ENCODE assay signal across 21 mouse cellular contexts in the genomic region with DNA sequence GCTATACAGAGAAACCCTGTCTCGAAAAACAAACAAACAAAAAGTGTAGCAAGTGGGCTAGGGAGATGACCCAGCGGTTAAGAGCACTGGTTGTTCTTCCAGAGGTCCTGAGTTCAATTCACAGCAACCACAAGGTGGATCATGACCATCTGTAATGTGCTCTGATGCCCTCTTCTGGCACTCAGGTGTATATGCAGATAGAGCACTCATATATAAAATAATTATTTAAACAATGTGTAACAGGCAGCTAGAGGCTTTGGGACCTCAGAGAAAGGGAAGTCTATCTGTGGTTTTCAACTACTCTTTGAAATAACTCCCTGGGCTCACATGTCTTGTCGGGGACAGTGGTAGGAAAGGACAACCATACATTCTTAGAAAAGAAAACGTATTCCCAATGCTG. TPM values are rescaled to one million over a fixed set of nuclear protein-coding genes. Genes with fewer than 3 reads are reported as not detected.
DNase-seq lines count a peak whose midpoint lies in the region; ATAC-seq and TF ChIP-seq lines count a peak whose summit lies in the region.
"Had no signal": no experiment of that assay in that cellular context is flagged by ENCODE, and none has a peak within 500 bp of the region (broad histone marks: within the 10 kb centered on the region; RNA-seq: fewer than 3 reads in every experiment).

No protein-coding gene starts in this region.

- TF ChIP-seq RAD21 in MEL (IDR thresholded peaks at IDR 0.05; ENCODE audit: low read depth, low read length), result peak; percentile 26

- no peak for ATAC-seq in heart, postnatal 0 days (ENCODE audit: insufficient read depth, low read depth)
- peak; percentile 40; the same call in 1 of the 2 replicates for ATAC-seq in liver, postnatal 0 days
- ATAC-seq in megakaryocyte-erythroid progenitor cell, adult 5-6 weeks (replicated peaks; ENCODE audit: low FRiP score, low TSS enrichment, poor library complexity, severe bottlenecking), result 0 out of 2 replicates have a peak, but pooled peaks have one; percentile 32
- no peak for ATAC-seq in frontal cortex, adult (ENCODE audit: low TSS enrichment)
- ATAC-seq: forebrain, embryonic 15.5 days; midbrain, embryonic 13.5 days had no signal

- no peaks in the 10 kb centered on the region for H3K9me3 ChIP-seq in heart, postnatal 0 days (replicated peaks; ENCODE audit: control insufficient read depth, low read length)
- H3K9me3 ChIP-seq in liver, postnatal 0 days (ENCODE audit: low read length), result no peaks in the 10 kb centered on the region
- no peaks in the 10 kb centered on the region for H3K9me3 ChIP-seq in MEL (replicated peaks; ENCODE audit: insufficient read depth, low read length)
- H3K9me3 ChIP-seq: embryonic facial prominence, embryonic 12.5 days; forebrain, embryonic 15.5 days; hindbrain, embryonic 12.5 days; liver, embryonic 15.5 days; midbrain, embryonic 13.5 days had no signal

- WGBS in heart, postnatal 0 days, result 82% methylated on average over 4 of the region's 4 CpGs
- 49% methylated on average over 4 of the region's 4 CpGs for WGBS in liver, postnatal 0 days (ENCODE audit: insufficient replicate concordance)

- no peaks in the 10 kb centered on the region for H3K36me3 ChIP-seq in heart, postnatal 0 days (replicated peaks; ENCODE audit: control insufficient read depth, insufficient read depth, low read length)
- no peaks in the 10 kb centered on the region for H3K36me3 ChIP-seq in liver, postnatal 0 days (replicated peaks; ENCODE audit: insufficient read depth, low read length)
- H3K36me3 ChIP-seq in MEL (ENCODE audit: control insufficient read depth in 1 of 2, insufficient read depth in 2 of 2, low read length in 2 of 2), result no peaks in the 10 kb centered on the region
- H3K36me3 ChIP-seq: forebrain, embryonic 15.5 days; hindbrain, embryonic 12.5 days; liver, embryonic 15.5 days; midbrain, embryonic 13.5 days had no signal

- TF ChIP-seq CTCF in heart, postnatal 0 days (IDR thresholded peaks at IDR 0.05; ENCODE audit: low read depth), result peak; percentile 24; the same call in 1 of the 2 replicates
- peak; percentile 45 for TF ChIP-seq CTCF in liver, postnatal 0 days (IDR thresholded peaks at IDR 0.05; ENCODE audit: low read depth)
- peak; percentile 32 to 45 (median 32) for TF ChIP-seq CTCF in MEL (IDR thresholded peaks at IDR 0.05 in 2 of 3, conservative IDR thresholded peaks at IDR 0.05 in 1 of 3; ENCODE audit: control insufficient read depth in 1 of 3, insufficient read depth in 1 of 3, low read depth in 2 of 3, low read length in 3 of 3, poor library complexity in 1 of 3, severe bottlenecking in 1 of 3)

- no peak overlapping the region for H3K9ac ChIP-seq in heart, postnatal 0 days (replicated peaks; ENCODE audit: low read depth, low read length)
- no peak overlapping the region for H3K9ac ChIP-seq in liver, postnatal 0 days (replicated peaks)
- no peak overlapping the region for H3K9ac ChIP-seq in MEL (ENCODE audit: control insufficient read depth, low read depth, low read length, poor library complexity, severe bottlenecking)
- H3K9ac ChIP-seq: embryonic facial prominence, embryonic 12.5 days; forebrain, embryonic 15.5 days; hindbrain, embryonic 12.5 days; liver, embryonic 15.5 days; midbrain, embryonic 13.5 days had no signal

- no peaks in the 10 kb centered on the region for H3K27me3 ChIP-seq in heart, postnatal 0 days (ENCODE audit: control insufficient read depth, insufficient read depth, low read length)
- H3K27me3 ChIP-seq in liver, postnatal 0 days (ENCODE audit: insufficient read depth, low read length), result no peaks in the 10 kb centered on the region
- peaks cover 0 to 3% of the 10 kb centered on the region in 2 experiments; a peak in 1 of 4 replicates for H3K27me3 ChIP-seq in MEL (ENCODE audit: control insufficient read depth in 1 of 2, insufficient read depth in 2 of 2, low read length in 2 of 2)
- H3K27me3 ChIP-seq: embryonic facial prominence, embryonic 12.5 days; forebrain, embryonic 15.5 days; hindbrain, embryonic 12.5 days; liver, embryonic 15.5 days; midbrain, embryonic 13.5 days had no signal

- no peak for DNase-seq in heart, postnatal 0 days (ENCODE audit: low spot score)
- DNase-seq in heart, adult 11 months, result no peak
- DNase-seq in liver, postnatal 0 days, result no peak
- DNase-seq in liver (no peak), MEL (ENCODE audit: low read depth, low spot score) (peak; percentile 56)
- no peak for DNase-seq in cerebellum, postnatal 14 days
- DNase-seq: adrenal gland, postnatal 14 days; cerebellum, adult 2 months; heart, postnatal 10 days; kidney, adult 8-10 months; thymus, adult 2 months had no signal

- H3K27ac ChIP-seq in heart, postnatal 0 days (ENCODE audit: low read depth), result no peak overlapping the region
- no peak overlapping the region for H3K27ac ChIP-seq in liver, postnatal 0 days (ENCODE audit: low read depth)
- no peak overlapping the region for H3K27ac ChIP-seq in MEL (ENCODE audit: control insufficient read depth, low read depth, low read length)
- H3K27ac ChIP-seq: embryonic facial prominence, embryonic 12.5 days; forebrain, embryonic 15.5 days; hindbrain, embryonic 12.5 days; liver, embryonic 15.5 days; macrophage; midbrain, embryonic 13.5 days had no signal

- TF ChIP-seq EP300 in heart, postnatal 0 days (IDR thresholded peaks at IDR 0.05; ENCODE audit: low read depth), result no peak
- TF ChIP-seq EP300 in liver, postnatal 0 days (IDR thresholded peaks at IDR 0.05; ENCODE audit: low read depth), result no peak
- TF ChIP-seq EP300 in MEL (IDR thresholded peaks at IDR 0.05; ENCODE audit: low read depth in 1 of 2, low read length in 2 of 2), result no peak

- no peaks in the 10 kb centered on the region for H3K79me2 ChIP-seq in MEL (ENCODE audit: control insufficient read depth, insufficient read depth, low read length, poor library complexity)

- H3K4me3 ChIP-seq in heart, postnatal 0 days (ENCODE audit: low read depth, low read length), result no peak overlapping the region
- H3K4me3 ChIP-seq in liver, postnatal 0 days (ENCODE audit: low read depth, low read length), result no peak overlapping the region
- no peak overlapping the region for H3K4me3 ChIP-seq in MEL (ENCODE audit: control insufficient read depth in 1 of 2, insufficient read depth in 1 of 2, low read depth in 2 of 2, low read length in 2 of 2)
- H3K4me3 ChIP-seq: embryonic facial prominence, embryonic 12.5 days; forebrain, embryonic 15.5 days; hindbrain, embryonic 12.5 days; liver, embryonic 15.5 days; midbrain, embryonic 13.5 days had no signal

- 0 out of 2 replicates have a peak, but pooled peaks cover 4% of the 10 kb centered on the region for H3K4me1 ChIP-seq in heart, postnatal 0 days (ENCODE audit: control insufficient read depth, insufficient read depth)
- H3K4me1 ChIP-seq in liver, postnatal 0 days (ENCODE audit: insufficient read depth), result no peaks in the 10 kb centered on the region
- H3K4me1 ChIP-seq in MEL (ENCODE audit: control insufficient read depth in 1 of 2, insufficient read depth in 2 of 2, low read length in 2 of 2), result no peaks in the 10 kb centered on the region
- H3K4me1 ChIP-seq: forebrain, embryonic 15.5 days; liver, embryonic 15.5 days had no signal

- TF ChIP-seq POLR2A in MEL (IDR thresholded peaks at IDR 0.05; ENCODE audit: control insufficient read depth in 1 of 2, insufficient read depth in 1 of 2, low read depth in 1 of 2, low read length in 2 of 2, poor library complexity in 1 of 2), result no peak

- H3K4me2 ChIP-seq in heart, postnatal 0 days (ENCODE audit: low read depth, low read length), result no peak overlapping the region
- H3K4me2 ChIP-seq in liver, postnatal 0 days (ENCODE audit: low read depth, low read length), result no peak overlapping the region
- H3K4me2 ChIP-seq: embryonic facial prominence, embryonic 12.5 days; forebrain, embryonic 15.5 days; hindbrain, embryonic 12.5 days; liver, embryonic 15.5 days; midbrain, embryonic 13.5 days had no signal

RNA-seq across cellular contexts. Expression of a gene that starts 15.1 kb away (rescaled TPM):
- 27.6 and 29.0 TPM in 2 replicates for total RNA-seq in heart, postnatal 0 days (2014; rRNA removed; ENCODE audit: low replicate concordance)
- 3.9 and 4.7 TPM in 2 replicates for polyA plus RNA-seq in heart, postnatal 0 days (2015; fragmentation: Nextera tagmentation; extraction: Ambion mirVana)
- polyA plus RNA-seq in liver, postnatal 0 days (2015; fragmentation: Nextera tagmentation; extraction: Ambion mirVana), result 0.63 and 0.70 TPM in 2 replicates
- not detected in 2 replicates for total RNA-seq in MEL (2012; rRNA removed)
- not detected for polyA plus RNA-seq in MEL (2012; ENCODE audit: insufficient read depth in 1 of 2, insufficient read length in 2 of 2, low read depth in 1 of 2, low replicate concordance in 2 of 2, missing spikeins in 1 of 2)
- 1.9 and 2.7 TPM in 2 replicates for total RNA-seq in megakaryocyte-erythroid progenitor cell, adult 5-6 weeks (2014; fragmentation: Nextera tagmentation)
- total RNA-seq in megakaryocyte-erythroid progenitor cell, adult 5-6 weeks (2017), result 1.2 and 2.0 TPM in 2 replicates

RNA-seq across cellular contexts. Expression of a gene that starts 15.8 kb away (rescaled TPM):
- 6.5 and 8.5 TPM in 2 replicates for total RNA-seq in heart, postnatal 0 days (2014; rRNA removed; ENCODE audit: low replicate concordance)
- 3.4 and 4.0 TPM in 2 replicates for polyA plus RNA-seq in heart, postnatal 0 days (2015; fragmentation: Nextera tagmentation; extraction: Ambion mirVana)
- polyA plus RNA-seq in liver, postnatal 0 days (2015; fragmentation: Nextera tagmentation; extraction: Ambion mirVana), result 0.41 and 0.63 TPM in 2 replicates
- total RNA-seq in MEL (2012; rRNA removed), result 0.20 and 0.27 TPM in 2 replicates
- under 1 TPM in 1 of 2 experiments, not detected in 1; 0.71 TPM for polyA plus RNA-seq in MEL (2012; ENCODE audit: insufficient read depth in 1 of 2, insufficient read length in 2 of 2, low read depth in 1 of 2, low replicate concordance in 2 of 2, missing spikeins in 1 of 2)
- not detected in 2 replicates for total RNA-seq in megakaryocyte-erythroid progenitor cell, adult 5-6 weeks (2014; fragmentation: Nextera tagmentation)
- not detected in 2 replicates for total RNA-seq in megakaryocyte-erythroid progenitor cell, adult 5-6 weeks (2017)
- total RNA-seq: neutrophil, adult 5-6 weeks had no signal
- polyA plus RNA-seq: macrophage had no signal

RNA-seq across cellular contexts. Expression of a gene that starts 45.5 kb away (rescaled TPM):
- total RNA-seq in heart, postnatal 0 days (2014; rRNA removed; ENCODE audit: low replicate concordance), result 0.73 and 2.5 TPM in 2 replicates
- 0.47 and 0.68 TPM in 2 replicates for polyA plus RNA-seq in heart, postnatal 0 days (2015; fragmentation: Nextera tagmentation; extraction: Ambion mirVana)
- 0.29 and 0.40 TPM in 2 replicates for polyA plus RNA-seq in liver, postnatal 0 days (2015; fragmentation: Nextera tagmentation; extraction: Ambion mirVana)
- total RNA-seq in MEL (2012; rRNA removed), result not detected in 2 replicates
- polyA plus RNA-seq in MEL (2012; ENCODE audit: insufficient read depth in 1 of 2, insufficient read length in 2 of 2, low read depth in 1 of 2, low replicate concordance in 2 of 2, missing spikeins in 1 of 2), result under 1 TPM in 1 of 2 experiments, not detected in 1; 0.19 TPM
- not detected in 2 replicates for total RNA-seq in megakaryocyte-erythroid progenitor cell, adult 5-6 weeks (2014; fragmentation: Nextera tagmentation)
- total RNA-seq in megakaryocyte-erythroid progenitor cell, adult 5-6 weeks (2017), result not detected in 2 replicates
- total RNA-seq: gastrocnemius, adult 8-10 months; neutrophil, adult 5-6 weeks had no signal
- polyA plus RNA-seq: macrophage had no signal

RNA-seq across cellular contexts. Expression of a gene that starts 46.0 kb away (rescaled TPM):
- total RNA-seq in heart, postnatal 0 days (2014; rRNA removed; ENCODE audit: low replicate concordance), result 17.1 and 19.5 TPM in 2 replicates
- polyA plus RNA-seq in heart, postnatal 0 days (2015; fragmentation: Nextera tagmentation; extraction: Ambion mirVana), result 5.0 and 5.3 TPM in 2 replicates
- polyA plus RNA-seq in liver, postnatal 0 days (2015; fragmentation: Nextera tagmentation; extraction: Ambion mirVana), result 4.6 and 5.2 TPM in 2 replicates
- 5.2 and 6.0 TPM in 2 replicates for total RNA-seq in MEL (2012; rRNA removed)
- 10 to 100 TPM in 1 of 2 experiments, not detected in 1; 13.3 TPM for polyA plus RNA-seq in MEL (2012; ENCODE audit: insufficient read depth in 1 of 2, insufficient read length in 2 of 2, low read depth in 1 of 2, low replicate concordance in 2 of 2, missing spikeins in 1 of 2)
- total RNA-seq in megakaryocyte-erythroid progenitor cell, adult 5-6 weeks (2014; fragmentation: Nextera tagmentation), result 10.9 and 12.1 TPM in 2 replicates
- total RNA-seq in megakaryocyte-erythroid progenitor cell, adult 5-6 weeks (2017), result 8.7 and 16.3 TPM in 2 replicates

RNA-seq across cellular contexts. Expression of a gene that starts 50.1 kb away (rescaled TPM):
- total RNA-seq in heart, postnatal 0 days (2014; rRNA removed; ENCODE audit: low replicate concordance), result 8.5 and 16.3 TPM in 2 replicates
- polyA plus RNA-seq in heart, postnatal 0 days (2015; fragmentation: Nextera tagmentation; extraction: Ambion mirVana), result 9.3 and 9.4 TPM in 2 replicates
- 9.6 and 10.3 TPM in 2 replicates for polyA plus RNA-seq in liver, postnatal 0 days (2015; fragmentation: Nextera tagmentation; extraction: Ambion mirVana)
- total RNA-seq in MEL (2012; rRNA removed), result 67.1 and 77.4 TPM in 2 replicates
- 100 to 1,000 TPM; 123 to 124 TPM for polyA plus RNA-seq in MEL (2012; ENCODE audit: insufficient read depth in 1 of 2, insufficient read length in 2 of 2, low read depth in 1 of 2, low replicate concordance in 2 of 2, missing spikeins in 1 of 2)
- 55.7 and 87.0 TPM in 2 replicates for total RNA-seq in megakaryocyte-erythroid progenitor cell, adult 5-6 weeks (2014; fragmentation: Nextera tagmentation)
- 8.9 and 23.1 TPM in 2 replicates for total RNA-seq in megakaryocyte-erythroid progenitor cell, adult 5-6 weeks (2017)

Comparison
In these comparisons a context has a peak if more than half of its experiments do, and no peak if none do; other contexts are left out.
1. ATAC-seq: peak in liver, postnatal 0 days (single experiment) and megakaryocyte-erythroid progenitor cell, adult 5-6 weeks (single experiment); none in heart, postnatal 0 days (single experiment) and frontal cortex, adult (single experiment).
2. Peak in every context shown above with its lines, with median percentiles within 50 percentile points of each other: CTCF ChIP-seq.